In the genomic region with DNA sequence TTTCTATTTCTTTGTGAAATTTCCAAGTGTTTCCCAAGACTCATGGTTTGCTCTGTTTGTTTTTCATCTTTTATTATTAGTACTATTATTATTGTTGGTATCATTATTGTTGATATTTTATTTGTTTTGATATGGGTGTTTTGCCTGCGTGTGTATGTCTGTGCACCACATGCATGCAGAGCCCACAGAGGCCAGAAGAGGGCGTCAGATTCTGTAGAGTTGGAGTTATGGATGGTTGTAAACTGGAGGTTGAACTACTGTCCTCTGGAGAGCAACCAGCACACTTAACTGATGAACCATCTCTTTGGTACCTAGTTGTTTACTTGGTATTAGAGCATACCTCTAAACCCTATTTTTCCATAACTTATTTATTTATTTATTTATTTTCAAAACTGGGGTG, we compare ENCODE assay signal across 15 mouse cellular contexts. TPM values are rescaled to one million over a fixed set of nuclear protein-coding genes. Genes with fewer than 3 reads are reported as not detected.
DNase-seq lines count a peak whose midpoint lies in the region; TF ChIP-seq lines count a peak whose summit lies in the region.
"Had no signal": no experiment of that assay in that cellular context is flagged by ENCODE, and none has a peak within 500 bp of the region (broad histone marks: within the 10 kb centered on the region; RNA-seq: fewer than 3 reads in every experiment).

No protein-coding gene starts in this region.

- TF ChIP-seq RAD21 in MEL (IDR thresholded peaks at IDR 0.05; ENCODE audit: low read depth, low read length): no peak

- peak; percentile 20 for DNase-seq in adrenal gland, postnatal 10 days
- no peak for DNase-seq in adrenal gland, adult 18-20 months (ENCODE audit: low spot score in 2 of 2)
- DNase-seq in layer of hippocampus, adult 2 months (ENCODE audit: low spot score in 2 of 2): no peak
- no peak for DNase-seq in layer of hippocampus, postnatal 25 days (ENCODE audit: extremely low spot score in 1 of 2, low spot score in 1 of 2)
- DNase-seq in A20 (ENCODE audit: low read depth, low spot score) (peak; percentile 42), MEL (ENCODE audit: low read depth, low spot score) (no peak), adipocyte (ENCODE audit: low spot score) (no peak)
- DNase-seq in cerebellum, adult 9-11 months: no peak
- DNase-seq: heart, adult 18-20 months; kidney, adult 11 months; kidney, postnatal 4 days had no signal

- no peak for TF ChIP-seq EP300 in MEL (IDR thresholded peaks at IDR 0.05; ENCODE audit: low read depth in 1 of 2, low read length in 2 of 2)

- H3K36me3 ChIP-seq in MEL (ENCODE audit: control insufficient read depth in 1 of 2, insufficient read depth in 2 of 2, low read length in 2 of 2): no peaks in the 10 kb centered on the region
- H3K36me3 ChIP-seq: embryonic facial prominence, embryonic 12.5 days; midbrain, embryonic 15.5 days had no signal

- no peaks in the 10 kb centered on the region for H3K9me3 ChIP-seq in MEL (replicated peaks; ENCODE audit: insufficient read depth, low read length)
- H3K9me3 ChIP-seq: embryonic facial prominence, embryonic 12.5 days; megakaryocyte, embryonic 14.5 days; midbrain, embryonic 15.5 days had no signal

- H3K4me1 ChIP-seq in MEL (ENCODE audit: control insufficient read depth in 1 of 2, insufficient read depth in 2 of 2, low read length in 2 of 2): 0 out of 4 replicates have a peak, but pooled peaks cover 0 to 2% of the 10 kb centered on the region in 2 experiments
- H3K4me1 ChIP-seq: embryonic facial prominence, embryonic 12.5 days; midbrain, embryonic 15.5 days had no signal

- H3K9ac ChIP-seq in MEL (ENCODE audit: control insufficient read depth, low read depth, low read length, poor library complexity, severe bottlenecking): no peak overlapping the region
- H3K9ac ChIP-seq: embryonic facial prominence, embryonic 12.5 days; hindbrain, embryonic 14.5 days; midbrain, embryonic 15.5 days had no signal

- H3K4me3 ChIP-seq in layer of hippocampus, adult 2 months: no peak overlapping the region
- no peak overlapping the region for H3K4me3 ChIP-seq in MEL (ENCODE audit: control insufficient read depth in 1 of 2, insufficient read depth in 1 of 2, low read depth in 2 of 2, low read length in 2 of 2)
- H3K4me3 ChIP-seq: embryonic facial prominence, embryonic 12.5 days; megakaryocyte, embryonic 14.5 days; midbrain, embryonic 15.5 days had no signal

- H3K27me3 ChIP-seq in MEL (ENCODE audit: control insufficient read depth in 1 of 2, insufficient read depth in 2 of 2, low read length in 2 of 2): no peaks in the 10 kb centered on the region; a peak in 2 of 4 replicates
- H3K27me3 ChIP-seq: embryonic facial prominence, embryonic 12.5 days; midbrain, embryonic 15.5 days had no signal

- TF ChIP-seq POLR2A in MEL (IDR thresholded peaks at IDR 0.05; ENCODE audit: control insufficient read depth in 1 of 2, insufficient read depth in 1 of 2, low read depth in 1 of 2, low read length in 2 of 2, poor library complexity in 1 of 2): no peak

- H3K79me2 ChIP-seq in MEL (ENCODE audit: control insufficient read depth, insufficient read depth, low read length, poor library complexity): no peaks in the 10 kb centered on the region

- TF ChIP-seq CTCF in layer of hippocampus, adult 2 months (conservative IDR thresholded peaks at IDR 0.05): peak; percentile 56
- TF ChIP-seq CTCF in MEL (IDR thresholded peaks at IDR 0.05 in 2 of 3, conservative IDR thresholded peaks at IDR 0.05 in 1 of 3; ENCODE audit: control insufficient read depth in 1 of 3, insufficient read depth in 1 of 3, low read depth in 2 of 3, low read length in 3 of 3, poor library complexity in 1 of 3, severe bottlenecking in 1 of 3): peak in 2 of 3 experiments; percentile 15 to 22; a peak in 2 of 6 replicates

- H3K27ac ChIP-seq in layer of hippocampus, adult 2 months: no peak overlapping the region
- H3K27ac ChIP-seq in MEL (ENCODE audit: control insufficient read depth, low read depth, low read length): no peak overlapping the region
- H3K27ac ChIP-seq: embryonic facial prominence, embryonic 12.5 days; hindbrain, embryonic 14.5 days; midbrain, embryonic 15.5 days had no signal

TF ChIP-seq in MEL, 35 proteins besides CTCF, POLR2A, EP300 and RAD21:
- TF ChIP-seq MXI1 (IDR thresholded peaks at IDR 0.05; ENCODE audit: low read depth, low read length) (no peak), E2F4 (IDR thresholded peaks at IDR 0.05; ENCODE audit: borderline replicate concordance, low read depth, low read length) (no peak)

RNA-seq across cellular contexts. Expression of a gene that starts 13.8 kb away (rescaled TPM):
- 1 to 10 TPM; 4.0 to 4.2 TPM for total RNA-seq in adrenal gland, postnatal 10 days (2021)
- 1 to 10 TPM; 4.2 to 5.0 TPM for total RNA-seq in adrenal gland, adult 18-20 months (2021)
- 1 to 10 TPM; 4.2 to 4.9 TPM for total RNA-seq in layer of hippocampus, adult 2 months (2021)
- 1 to 10 TPM; 3.6 to 4.5 TPM for total RNA-seq in layer of hippocampus, postnatal 25 days (2021)
- not detected in 2 replicates for total RNA-seq in MEL (2012; rRNA removed)
- polyA plus RNA-seq in MEL (2012; ENCODE audit: insufficient read depth in 1 of 2, insufficient read length in 2 of 2, low read depth in 1 of 2, low replicate concordance in 2 of 2, missing spikeins in 1 of 2): under 1 TPM in 1 of 2 experiments, not detected in 1; 0.08 TPM

Comparison
In these comparisons a context has a peak if more than half of its experiments do, and no peak if none do; other contexts are left out.
1. DNase-seq: peak in adrenal gland, postnatal 10 days (single experiment) and A20 (single experiment); none in adrenal gland, adult 18-20 months (0 of 2), layer of hippocampus, adult 2 months (0 of 2), layer of hippocampus, postnatal 25 days (0 of 2), MEL (single experiment), cerebellum, adult 9-11 months (single experiment) and adipocyte (single experiment).